ENCODE assay signal across 14 mouse cellular contexts in genomic region chr9:68899525-68900222, GRCm38 (mm10).
DNase-seq lines count a peak whose midpoint lies in the region; TF ChIP-seq lines count a peak whose summit lies in the region.
"Had no signal": no experiment of that assay in that cellular context is flagged by ENCODE, and none has a peak within 500 bp of the region (broad histone marks: within the 10 kb centered on the region; RNA-seq: fewer than 3 reads in every experiment).

No protein-coding gene starts in this region.

- H3K27ac ChIP-seq in heart, embryonic 10.5 days, result no peak overlapping the region
- no peak overlapping the region for H3K27ac ChIP-seq in left cerebral cortex, adult 2 months
- H3K27ac ChIP-seq: limb, embryonic 10.5 days; lung, embryonic 15.5 days had no signal

- TF ChIP-seq CTCF in left cerebral cortex, adult 2 months (IDR thresholded peaks at IDR 0.05), result peak; percentile 19
- TF ChIP-seq CTCF in E14TG2a.4 (conservative IDR thresholded peaks at IDR 0.05; ENCODE audit: low read length), result peak; percentile 70

- DNase-seq in heart, adult 11 months, result peak; percentile 69
- no peak for DNase-seq in heart, embryonic 10.5 days (ENCODE audit: low spot score)
- no peak for DNase-seq in left cerebral cortex, adult 2 months (ENCODE audit: extremely low spot score in 1 of 2, low spot score in 2 of 2)
- no peak for DNase-seq in left cerebral cortex, adult 18-20 months (ENCODE audit: low spot score in 2 of 2)
- DNase-seq in ZHBTc4 (ENCODE audit: low read depth, low spot score), result peak; percentile 77
- DNase-seq in B cell, adult 2 months, result no peak
- DNase-seq: cerebellum, adult 11-12 months; embryo, embryonic 11 days; heart, postnatal 36 days; kidney, adult 11 months; layer of hippocampus, adult 9-11 months had no signal

- no peaks in the 10 kb centered on the region for H3K9me3 ChIP-seq in heart, embryonic 10.5 days
- no peaks in the 10 kb centered on the region for H3K9me3 ChIP-seq in E14TG2a.4 (ENCODE audit: low read length)
- H3K9me3 ChIP-seq: limb, embryonic 10.5 days; lung, embryonic 15.5 days had no signal

- no peaks in the 10 kb centered on the region for H3K27me3 ChIP-seq in heart, embryonic 10.5 days (ENCODE audit: insufficient read depth, poor library complexity, severe bottlenecking)
- no peaks in the 10 kb centered on the region; the same call in 1 of the 2 replicates for H3K27me3 ChIP-seq in E14TG2a.4 (ENCODE audit: insufficient read depth, low read length)
- H3K27me3 ChIP-seq: lung, embryonic 15.5 days had no signal

- intact Hi-C loops in left cerebral cortex, adult 2 months (cut with DNase I), result no loop called here

- WGBS in heart, embryonic 10.5 days, result 81% methylated on average over 5 of the region's 5 CpGs

- no peaks in the 10 kb centered on the region for H3K36me3 ChIP-seq in heart, embryonic 10.5 days
- H3K36me3 ChIP-seq in E14TG2a.4 (ENCODE audit: insufficient read depth, low read length), result no peaks in the 10 kb centered on the region
- H3K36me3 ChIP-seq: limb, embryonic 10.5 days; lung, embryonic 15.5 days had no signal

- peaks cover 8% of the 10 kb centered on the region for H3K4me1 ChIP-seq in heart, embryonic 10.5 days
- H3K4me1 ChIP-seq in E14TG2a.4 (replicated peaks; ENCODE audit: low read depth, low read length), result peaks cover 15% of the 10 kb centered on the region
- H3K4me1 ChIP-seq: lung, embryonic 15.5 days had no signal

- H3K4me3 ChIP-seq in heart, embryonic 10.5 days, result no peak overlapping the region
- H3K4me3 ChIP-seq in left cerebral cortex, adult 2 months, result no peak overlapping the region
- no peak overlapping the region for H3K4me3 ChIP-seq in E14TG2a.4 (replicated peaks; ENCODE audit: low read length)
- H3K4me3 ChIP-seq: limb, embryonic 10.5 days; lung, embryonic 15.5 days had no signal

Comparison
In these comparisons a context has a peak if more than half of its experiments do, and no peak if none do; other contexts are left out.
1. DNase-seq: peak in heart, adult 11 months (single experiment) and ZHBTc4 (single experiment); none in heart, embryonic 10.5 days (single experiment), left cerebral cortex, adult 2 months (0 of 2), left cerebral cortex, adult 18-20 months (0 of 2) and B cell, adult 2 months (0 of 2).